Mouse (Mus musculus) heart, embryonic 16.5 days (tissue): ENCODE results near the gene Cenpx. TPM values are rescaled to one million over a fixed set of nuclear protein-coding genes. Genes with fewer than 3 reads are reported as not detected.

ENCODE experiments used
- ATAC-seq: fragments of 200-750 bp; cut with Nextera tagmentation; replicated peaks from 2 replicates; pipeline ENCODE4 v1.8.0; 2017; ENCODE audit warnings: moderate number of reproducible peaks; ENCODE audit not compliant: insufficient read depth, low FRiP score; ENCODE audit errors: extremely low read depth
- H3K27ac ChIP-seq: fragments of 300-500 bp; sonication (generic); 2 replicates; pipeline ENCODE4 v1.5.1; 2014; ENCODE audit warnings: mild to moderate bottlenecking, low read length, control low read depth, moderate library complexity
- H3K27me3 ChIP-seq: fragments of 300-500 bp; sonication (generic); 2 replicates; pipeline ENCODE4 v1.6.1; 2014; ENCODE audit warnings: low read length, mixed read lengths; ENCODE audit not compliant: control insufficient read depth, insufficient read depth
- H3K36me3 ChIP-seq: fragments of 300-500 bp; sonication (generic); 2 replicates; pipeline ENCODE4 v1.6.1; 2014; ENCODE audit not compliant: control insufficient read depth, insufficient read depth
- H3K4me1 ChIP-seq: fragments of 300-500 bp; sonication (generic); 2 replicates; pipeline ENCODE4 v1.6.1; 2014; ENCODE audit warnings: low read length, mixed read lengths; ENCODE audit not compliant: control insufficient read depth, insufficient read depth
- H3K4me2 ChIP-seq: fragments of 300-500 bp; sonication (generic); 2 replicates; pipeline ENCODE4 v1.6.1; 2014; ENCODE audit warnings: low read depth, mild to moderate bottlenecking, control low read depth, low read length
- H3K4me3 ChIP-seq: fragments of 300-500 bp; sonication (generic); 2 replicates; pipeline ENCODE4 v1.5.1; 2014; ENCODE audit warnings: mild to moderate bottlenecking, control low read depth, low read length
- H3K9ac ChIP-seq: fragments of 300-500 bp; sonication (generic); 2 replicates; pipeline ENCODE4 v1.6.1; 2014; ENCODE audit warnings: low read length, control low read depth
- H3K9me3 ChIP-seq: fragments of 300-500 bp; sonication (generic); replicated peaks from 2 replicates; pipeline ENCODE4 v1.6.1; 2016; ENCODE audit warnings: low read length; ENCODE audit not compliant: control insufficient read depth
- WGBS: fragments of 180-500 bp; shearing (Covaris S2); extraction: QIAGEN DNeasy Blood & Tissue Kit; methylation state at CpG from one replicate; pipeline ENCODE4 v1.1.7; 2014; 5-methylcytosine and 5-hydroxymethylcytosine counted together
- polyA plus RNA-seq: library from polyadenylated mRNA; unstranded; fragments of >200 nt; fragmentation: Nextera tagmentation; extraction: Ambion mirVana; gene quantifications from 2 replicates; pipeline ENCODE4 v1.2.1, GENCODE M21; 2015

The Cenpx gene
- polyA plus RNA-seq, 1 experiment from 2014 or later, result 107 TPM

DNA sequence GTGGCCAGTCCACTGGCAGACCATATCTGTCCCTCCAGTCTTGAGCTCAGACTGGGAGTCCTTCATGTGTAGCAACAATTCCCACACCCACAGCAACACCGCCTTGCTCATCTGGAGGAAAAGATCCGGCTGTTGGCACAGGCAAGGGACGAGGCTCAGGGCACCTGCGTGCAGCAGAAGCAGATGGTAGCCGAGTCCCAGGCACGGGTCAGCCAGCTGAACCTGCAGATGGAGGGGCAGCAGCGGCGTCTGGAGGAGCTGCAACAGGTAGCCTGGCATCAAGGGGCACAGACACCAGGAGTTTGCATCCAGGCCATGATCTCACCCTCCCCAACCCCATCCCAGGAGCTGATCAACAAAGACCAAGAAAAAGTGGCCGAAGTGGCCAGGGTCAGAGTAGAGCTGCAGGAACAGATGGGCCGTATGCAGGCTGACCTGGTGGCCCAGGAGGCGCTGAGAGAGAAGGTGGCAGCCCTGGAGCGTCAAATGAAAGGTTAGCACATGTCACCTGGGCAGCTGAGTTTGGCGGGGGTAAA lies 6.4 kb upstream of the Cenpx start:
- Histone ChIP-seq H3K4me3 (no peak overlapping the region), H3K27me3 (peaks cover 23% of the 10 kb centered on the region), H3K9ac (no peak overlapping the region), H3K36me3 (peaks cover 9% of the 10 kb centered on the region; the same call in 1 of the 2 replicates), H3K27ac (no peak overlapping the region), H3K9me3 (no peaks in the 10 kb centered on the region), H3K4me2 (no peak overlapping the region), H3K4me1 (peaks cover 13% of the 10 kb centered on the region)
- 90% methylated on average over 13 of the region's 13 CpGs for WGBS
- no peak for ATAC-seq

- H3K36me3 ChIP-seq, result peaks cover 9% of the 10 kb centered on the region; the same call in 1 of the 2 replicates
- H3K9me3 ChIP-seq, result no peaks in the 10 kb centered on the region
- H3K4me1 ChIP-seq, result peaks cover 19% of the 10 kb centered on the region
- H3K4me2 ChIP-seq, result no peak overlapping the region
- H3K27ac ChIP-seq, result no peak overlapping the region
- 90% methylated on average over 9 of the region's 9 CpGs for WGBS
- H3K4me3 ChIP-seq, result no peak overlapping the region
- ATAC-seq, result no peak
- H3K27me3 ChIP-seq, result peaks cover 23% of the 10 kb centered on the region
- no peak overlapping the region for H3K9ac ChIP-seq
Observed at GRCm38 (mm10) chr11:120719242-120719641, 5.7 kb upstream of the Cenpx start.

DNA sequence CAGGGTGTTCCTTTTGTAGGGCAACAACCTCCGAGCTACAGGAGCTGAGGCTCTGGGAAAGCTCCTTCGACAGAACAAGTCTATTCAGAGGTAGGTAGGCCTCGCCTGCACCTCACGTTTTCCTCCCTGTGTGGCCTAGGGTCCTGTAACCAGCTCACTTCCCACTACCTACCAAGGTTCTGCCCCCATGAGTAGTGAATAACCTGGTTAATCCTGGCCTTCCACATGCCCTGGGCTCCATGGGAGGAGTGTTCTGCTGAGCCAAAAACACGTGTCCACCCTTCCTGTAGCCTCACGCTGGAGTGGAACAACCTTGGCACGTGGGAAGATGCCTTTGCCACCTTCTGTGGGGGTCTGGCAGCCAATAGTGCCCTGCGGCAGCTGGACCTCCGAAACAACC lies 1.6 kb upstream of the Cenpx start:
- Histone ChIP-seq H3K27me3 (peaks cover 2% of the 10 kb centered on the region; the same call in 1 of the 2 replicates), H3K4me3 (no peak overlapping the region), H3K9ac (no peak overlapping the region; the same call in 1 of the 2 replicates), H3K9me3 (no peaks in the 10 kb centered on the region), H3K4me1 (peaks cover 15% of the 10 kb centered on the region), H3K36me3 (peaks cover 18% of the 10 kb centered on the region), H3K27ac (no peak overlapping the region), H3K4me2 (no peak overlapping the region)
- WGBS, result 88% methylated on average over 9 of the region's 9 CpGs
- ATAC-seq, result no peak

DNA sequence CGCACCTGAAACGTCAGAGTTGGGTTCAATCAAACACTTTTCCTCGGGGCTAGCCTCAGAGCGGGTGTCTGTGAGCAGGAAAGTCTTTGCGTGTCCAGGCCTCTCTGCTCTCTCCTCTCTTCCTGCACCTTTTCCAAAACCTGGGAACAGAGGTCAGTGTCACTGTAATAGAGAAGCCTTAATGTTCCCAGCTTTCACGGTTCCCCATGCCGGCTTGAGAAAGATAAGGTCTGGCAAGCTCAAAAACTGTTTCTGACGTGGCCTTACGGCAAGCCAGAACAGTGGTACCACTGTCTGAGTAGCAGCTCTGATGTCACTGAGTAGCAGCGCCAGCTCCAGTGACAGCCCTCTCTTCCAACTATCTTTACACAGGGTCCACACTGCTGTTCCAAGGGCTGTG lies 1.0 kb upstream of the Cenpx start:
- Histone ChIP-seq H3K9ac (peak overlapping the region; percentile 79), H3K4me3 (peak overlapping the region; percentile 82), H3K27ac (no peak overlapping the region), H3K36me3 (peaks cover 17% of the 10 kb centered on the region), H3K4me2 (peak overlapping the region; percentile 100), H3K27me3 (no peaks in the 10 kb centered on the region), H3K4me1 (peaks cover 15% of the 10 kb centered on the region), H3K9me3 (no peaks in the 10 kb centered on the region)
- ATAC-seq, result no peak
- 37% methylated on average over 10 of the region's 10 CpGs for WGBS

GRCm38 (mm10) chr11:120712771-120713568 lies 568 bp downstream of the Cenpx start:
- under 1% methylated on average over 38 of the region's 38 CpGs for WGBS
- no peaks in the 10 kb centered on the region for H3K27me3 ChIP-seq
- peak overlapping the region; percentile 84 for H3K9ac ChIP-seq
- H3K4me1 ChIP-seq, result peaks cover 15% of the 10 kb centered on the region
- peaks cover 18% of the 10 kb centered on the region for H3K36me3 ChIP-seq
- H3K4me3 ChIP-seq, result peak overlapping the region; percentile 82
- no peaks in the 10 kb centered on the region for H3K9me3 ChIP-seq
- peak overlapping the region; percentile 79 for H3K27ac ChIP-seq
- H3K4me2 ChIP-seq, result peak overlapping the region; percentile 100
- peak; percentile 17 for ATAC-seq

GRCm38 (mm10) chr11:120711980-120712604 lies 1.4 kb downstream of the Cenpx start:
- H3K27me3 ChIP-seq, result no peaks in the 10 kb centered on the region
- no peak for ATAC-seq
- H3K9ac ChIP-seq, result 0 out of 2 replicates have a peak overlapping the region, but pooled peaks have one; percentile 26
- WGBS, result 53% methylated on average over 8 of the region's 8 CpGs
- peaks cover 18% of the 10 kb centered on the region for H3K4me1 ChIP-seq
- no peak overlapping the region for H3K27ac ChIP-seq
- no peak overlapping the region for H3K4me3 ChIP-seq
- H3K9me3 ChIP-seq, result no peaks in the 10 kb centered on the region
- peaks cover 16% of the 10 kb centered on the region for H3K36me3 ChIP-seq
- 0 out of 2 replicates have a peak overlapping the region, but pooled peaks have one; percentile 100 for H3K4me2 ChIP-seq

DNA sequence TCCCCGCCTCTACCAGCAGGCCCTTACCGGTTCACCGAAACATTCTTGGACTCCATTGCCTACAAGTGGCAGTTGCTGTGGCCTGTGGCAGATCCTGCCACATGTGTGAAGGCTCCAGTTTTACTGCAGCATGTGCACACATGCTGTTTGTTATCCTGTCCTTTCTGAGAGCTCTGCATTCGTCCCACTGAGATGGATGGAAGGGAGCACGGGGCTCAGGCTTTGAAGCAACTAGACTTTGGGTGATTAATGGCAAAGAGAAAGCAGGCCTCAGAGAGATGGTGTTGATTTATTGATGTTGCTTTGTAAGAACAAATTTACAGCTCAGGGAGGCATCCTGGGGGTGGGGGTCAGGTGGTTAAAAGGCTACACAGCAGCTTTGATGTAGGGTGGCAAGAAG lies 2.9 kb downstream of the Cenpx start:
- Histone ChIP-seq H3K36me3 (peaks cover 16% of the 10 kb centered on the region), H3K27ac (no peak overlapping the region), H3K4me3 (no peak overlapping the region), H3K4me1 (peaks cover 22% of the 10 kb centered on the region), H3K9ac (no peak overlapping the region), H3K27me3 (no peaks in the 10 kb centered on the region), H3K9me3 (no peaks in the 10 kb centered on the region), H3K4me2 (no peak overlapping the region)
- WGBS, result 78% methylated on average over 5 of the region's 5 CpGs
- no peak for ATAC-seq

GRCm38 (mm10) chr11:120709551-120709950 lies 4.0 kb downstream of the Cenpx start:
- no peak overlapping the region for H3K4me3 ChIP-seq
- no peak for ATAC-seq
- no peak overlapping the region for H3K27ac ChIP-seq
- peaks cover 29% of the 10 kb centered on the region for H3K4me1 ChIP-seq
- peaks cover 16% of the 10 kb centered on the region for H3K36me3 ChIP-seq
- H3K27me3 ChIP-seq, result no peaks in the 10 kb centered on the region
- H3K4me2 ChIP-seq, result no peak overlapping the region
- no peak overlapping the region for H3K9ac ChIP-seq
- WGBS, result 70% methylated on average over 2 of the region's 2 CpGs
- no peaks in the 10 kb centered on the region for H3K9me3 ChIP-seq

DNA sequence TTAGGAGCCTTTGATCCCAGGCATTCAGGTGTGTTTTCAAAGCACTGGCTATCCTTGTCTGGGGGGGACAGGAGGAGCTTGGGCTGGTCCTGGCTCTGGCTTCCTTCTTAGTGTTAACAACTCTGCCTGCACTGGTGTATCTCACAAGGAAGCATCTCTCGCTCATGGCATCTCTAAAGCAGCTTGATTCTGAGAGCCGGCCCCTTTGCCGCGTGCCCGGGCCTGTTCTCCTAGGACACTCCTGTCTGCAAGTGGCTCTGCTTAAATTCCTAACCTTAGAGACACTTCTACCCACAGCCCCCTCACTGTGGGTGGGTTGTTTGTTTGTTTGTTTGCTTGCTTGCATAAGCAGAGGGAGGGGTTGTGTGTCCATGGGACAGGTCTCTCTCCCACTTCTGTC lies 5.6 kb downstream of the Cenpx start:
- Histone ChIP-seq H3K4me1 (peaks cover 39% of the 10 kb centered on the region), H3K27me3 (no peaks in the 10 kb centered on the region), H3K4me3 (no peak overlapping the region), H3K27ac (no peak overlapping the region), H3K9me3 (no peaks in the 10 kb centered on the region), H3K9ac (no peak overlapping the region), H3K4me2 (no peak overlapping the region), H3K36me3 (peaks cover 16% of the 10 kb centered on the region)
- 39% methylated on average over 5 of the region's 5 CpGs for WGBS
- ATAC-seq, result no peak
